Mouse (Mus musculus): ENCODE measurements around the gene Cst9.

GRCm38 (mm10) chr2:148878641-148879130 lies 43.7 kb downstream of the Cst9 start:
- no peak for TF ChIP-seq MXI1 (IDR thresholded peaks at IDR 0.05; ENCODE audit: low read depth, low read length)
- no peak for TF ChIP-seq MEF2A (IDR thresholded peaks at IDR 0.05; ENCODE audit: extremely low read depth, insufficient replicate concordance, low read depth, low read length, poor library complexity, severe bottlenecking)
- no peak for TF ChIP-seq GATA1 (IDR thresholded peaks at IDR 0.05; ENCODE audit: low read depth, low read length)
- no peak for TF ChIP-seq ELF1 (IDR thresholded peaks at IDR 0.05; ENCODE audit: low read depth, low read length)
- TF ChIP-seq POLR2A (IDR thresholded peaks at IDR 0.05; ENCODE audit: control insufficient read depth in 1 of 2, insufficient read depth in 1 of 2, low read depth in 1 of 2, low read length in 2 of 2, poor library complexity in 1 of 2), result no peak
- TF ChIP-seq CTCF (IDR thresholded peaks at IDR 0.05 in 2 of 3, conservative IDR thresholded peaks at IDR 0.05 in 1 of 3; ENCODE audit: control insufficient read depth in 1 of 3, insufficient read depth in 1 of 3, low read depth in 2 of 3, low read length in 3 of 3, poor library complexity in 1 of 3, severe bottlenecking in 1 of 3), result no peak
- TF ChIP-seq USF1 (IDR thresholded peaks at IDR 0.05; ENCODE audit: low read depth, low read length), result no peak
- no peak for TF ChIP-seq CHD2 (IDR thresholded peaks at IDR 0.05; ENCODE audit: low read length)
- no peak for TF ChIP-seq POLR2AphosphoS2 (IDR thresholded peaks at IDR 0.05; ENCODE audit: low read length)
- no peak for TF ChIP-seq SMC3 (IDR thresholded peaks at IDR 0.05; ENCODE audit: low read depth, low read length)
